Comparison of ENCODE assay signal across 10 mouse cellular contexts in genomic region chr2:38826189-38826588, GRCm38 (mm10).
DNase-seq lines count a peak whose midpoint lies in the region; ATAC-seq and TF ChIP-seq lines count a peak whose summit lies in the region.
"Had no signal": no experiment of that assay in that cellular context is flagged by ENCODE, and none has a peak within 500 bp of the region (broad histone marks: within the 10 kb centered on the region; RNA-seq: fewer than 3 reads in every experiment).

No protein-coding gene starts in this region.

- no peak overlapping the region for H3K9ac ChIP-seq in limb, embryonic 11.5 days (ENCODE audit: low read length)
- H3K9ac ChIP-seq in neural tube, embryonic 15.5 days (replicated peaks) = no peak overlapping the region

- TF ChIP-seq CTCF in lung, adult 2 months (IDR thresholded peaks at IDR 0.05; ENCODE audit: insufficient read depth, low read length) = no peak

- no peak for ATAC-seq in limb, embryonic 11.5 days (ENCODE audit: insufficient number of reproducible peaks, low FRiP score, low TSS enrichment, low read depth)
- no peak for ATAC-seq in neural tube, embryonic 15.5 days (ENCODE audit: low FRiP score)
- no peak for ATAC-seq in inflammation-experienced regulatory T-cells, adult 6 months

- H3K36me3 ChIP-seq in limb, embryonic 11.5 days (ENCODE audit: control insufficient read depth, insufficient read depth, low read length) = no peaks in the 10 kb centered on the region
- H3K36me3 ChIP-seq in neural tube, embryonic 15.5 days = no peaks in the 10 kb centered on the region

- peaks cover 3% of the 10 kb centered on the region for H3K4me1 ChIP-seq in lung, adult 2 months (ENCODE audit: control insufficient read depth, insufficient read depth, low read length)
- peaks cover 5% of the 10 kb centered on the region for H3K4me1 ChIP-seq in limb, embryonic 11.5 days (ENCODE audit: control insufficient read depth, insufficient read depth, low read length)
- H3K4me1 ChIP-seq in neural tube, embryonic 15.5 days = peaks cover 21% of the 10 kb centered on the region

- H3K4me3 ChIP-seq in lung, adult 2 months (replicated peaks; ENCODE audit: extremely low read depth, low read depth, low read length) = no peak overlapping the region
- H3K4me3 ChIP-seq in limb, embryonic 11.5 days (ENCODE audit: low read depth, low read length) = no peak overlapping the region
- H3K4me3 ChIP-seq in neural tube, embryonic 15.5 days (replicated peaks) = no peak overlapping the region
- H3K4me3 ChIP-seq: erythroblast, embryonic 14.5 days had no signal

- peak; percentile 29 to 68 for DNase-seq in adrenal gland, adult (ENCODE audit: inconsistent age in 2 of 2, low spot score in 1 of 2)
- DNase-seq in adrenal gland, adult 8-10 months = no peak
- DNase-seq in lung, adult 18-20 months = peak; percentile 3 to 4
- DNase-seq in lung, adult 2 months = no peak
- no peak for DNase-seq in limb, embryonic 11.5 days (ENCODE audit: low spot score)
- DNase-seq in liver = no peak

- no peak overlapping the region for H3K27ac ChIP-seq in limb, embryonic 11.5 days (replicated peaks; ENCODE audit: low read depth, low read length)
- no peak overlapping the region for H3K27ac ChIP-seq in neural tube, embryonic 15.5 days (replicated peaks)

- peak overlapping the region; percentile 24; the same call in 1 of the 2 replicates for H3K4me2 ChIP-seq in limb, embryonic 11.5 days (ENCODE audit: low read depth, severe bottlenecking)
- peak overlapping the region; percentile 22; the same call in 1 of the 2 replicates for H3K4me2 ChIP-seq in neural tube, embryonic 15.5 days

- no peaks in the 10 kb centered on the region for H3K27me3 ChIP-seq in limb, embryonic 11.5 days (ENCODE audit: control insufficient read depth, insufficient read depth, low read length)
- no peaks in the 10 kb centered on the region for H3K27me3 ChIP-seq in neural tube, embryonic 15.5 days (replicated peaks)
- H3K27me3 ChIP-seq: CH12.LX had no signal

- TF ChIP-seq POLR2A in lung, adult 2 months (IDR thresholded peaks at IDR 0.05; ENCODE audit: borderline replicate concordance, extremely low read depth, low read depth, low read length) = no peak

- H3K9me3 ChIP-seq in limb, embryonic 11.5 days (ENCODE audit: control insufficient read depth, low read length) = no peaks in the 10 kb centered on the region
- H3K9me3 ChIP-seq in neural tube, embryonic 15.5 days (replicated peaks) = no peaks in the 10 kb centered on the region

Comparison
In these comparisons a context has a peak if more than half of its experiments do, and no peak if none do; other contexts are left out.
1. DNase-seq: peak in adrenal gland, adult (2 of 2) and lung, adult 18-20 months (2 of 2); none in adrenal gland, adult 8-10 months (single experiment), lung, adult 2 months (single experiment), limb, embryonic 11.5 days (single experiment) and liver (single experiment).